Mouse (Mus musculus): Measurements from ENCODE around the gene Gm15737. TPM values are rescaled to one million over a fixed set of nuclear protein-coding genes. Genes with fewer than 3 reads are reported as not detected.

The Gm15737 gene
- polyA plus RNA-seq, 1 experiment, result not detected

- Histone ChIP-seq H3K4me3 (replicated peaks; ENCODE audit: insufficient read depth, low read depth, low read length) (no peak overlapping the region), H3K27ac (ENCODE audit: insufficient read depth, low read length) (no peak overlapping the region), H3K27me3 (ENCODE audit: control insufficient read depth, insufficient read depth, low read length) (no peaks in the 10 kb centered on the region), H3K4me1 (ENCODE audit: control insufficient read depth, insufficient read depth, low read length) (no peaks in the 10 kb centered on the region)
- 91% methylated on average over 1 of the region's 1 CpGs for WGBS
- TF ChIP-seq CTCF (IDR thresholded peaks at IDR 0.05; ENCODE audit: borderline replicate concordance, insufficient read depth, low read depth, low read length) (no peak), POLR2A (IDR thresholded peaks at IDR 0.05; ENCODE audit: borderline replicate concordance, insufficient read depth, low read length) (no peak)
- no peak for DNase-seq
Measured at GRCm38 (mm10) chr6:92904037-92904436, 34.9 kb downstream of the Gm15737 start.

DNA sequence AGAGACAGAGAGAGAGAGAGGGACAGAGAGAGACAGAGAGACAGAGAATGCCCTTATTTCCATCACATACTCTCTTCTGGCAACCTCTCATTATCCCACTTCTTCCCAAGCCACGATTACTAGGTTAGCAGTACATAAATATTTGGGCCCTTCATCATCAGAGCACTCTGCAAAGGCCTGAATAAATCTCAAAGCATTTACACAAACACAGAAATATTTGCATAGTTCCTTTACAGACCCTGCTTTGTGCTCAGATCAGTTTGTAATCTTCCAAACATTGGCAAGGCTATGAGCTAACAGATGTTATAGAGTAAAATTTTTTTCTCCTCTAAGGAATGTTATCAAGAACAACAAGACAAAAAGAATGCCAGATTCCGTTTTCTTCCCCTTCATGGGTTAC is 35.3 kb downstream of the Gm15737 start:
- Histone ChIP-seq H3K4me3 (replicated peaks; ENCODE audit: insufficient read depth, low read depth, low read length) (no peak overlapping the region), H3K27me3 (ENCODE audit: control insufficient read depth, insufficient read depth, low read length) (no peaks in the 10 kb centered on the region)
- WGBS, result 55% methylated on average over 2 of the region's 2 CpGs

DNA sequence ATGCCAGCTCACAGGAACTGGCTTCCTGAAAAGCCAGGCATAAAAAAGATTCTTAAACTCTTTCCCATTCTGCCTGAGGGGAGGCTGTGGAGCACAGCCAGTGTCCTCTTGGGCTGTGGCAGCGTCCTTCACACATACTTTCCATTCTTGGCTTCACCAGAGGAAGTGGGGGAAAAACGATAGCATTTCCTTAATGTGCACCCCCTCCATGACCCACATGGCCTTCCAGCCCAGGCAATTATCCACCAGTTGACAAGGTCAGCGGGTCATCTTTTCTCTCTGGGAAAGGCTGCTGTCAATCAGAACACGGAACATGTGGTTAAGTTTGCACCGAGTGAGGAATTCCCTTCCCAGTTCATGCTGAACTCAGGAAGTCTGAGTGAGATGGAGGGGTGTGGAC is 36.8 kb downstream of the Gm15737 start:
- 21% methylated on average over 5 of the region's 5 CpGs for WGBS
- TF ChIP-seq POLR2A (IDR thresholded peaks at IDR 0.05; ENCODE audit: borderline replicate concordance, insufficient read depth, low read length) (no peak), CTCF (IDR thresholded peaks at IDR 0.05; ENCODE audit: borderline replicate concordance, insufficient read depth, low read depth, low read length) (no peak)
- no peaks in the 10 kb centered on the region; the same call in 1 of the 2 replicates for H3K4me1 ChIP-seq (ENCODE audit: control insufficient read depth, insufficient read depth, low read length)
- H3K27ac ChIP-seq (ENCODE audit: insufficient read depth, low read length), result no peak overlapping the region
- no peak overlapping the region for H3K4me3 ChIP-seq (replicated peaks; ENCODE audit: insufficient read depth, low read depth, low read length)
- H3K27me3 ChIP-seq (ENCODE audit: control insufficient read depth, insufficient read depth, low read length), result no peaks in the 10 kb centered on the region
- DNase-seq, result no peak

More for the DNA sequence above, 35.3 kb downstream of the Gm15737 start:
- TF ChIP-seq CTCF (IDR thresholded peaks at IDR 0.05; ENCODE audit: borderline replicate concordance, insufficient read depth, low read depth, low read length) (no peak), POLR2A (IDR thresholded peaks at IDR 0.05; ENCODE audit: borderline replicate concordance, insufficient read depth, low read length) (no peak)
- no peaks in the 10 kb centered on the region; the same call in 1 of the 2 replicates for H3K4me1 ChIP-seq (ENCODE audit: control insufficient read depth, insufficient read depth, low read length)
- H3K27ac ChIP-seq (ENCODE audit: insufficient read depth, low read length), result no peak overlapping the region
- DNase-seq, result no peak

- Histone ChIP-seq H3K4me1 (ENCODE audit: control insufficient read depth, insufficient read depth, low read length) (no peaks in the 10 kb centered on the region; the same call in 1 of the 2 replicates), H3K27me3 (ENCODE audit: control insufficient read depth, insufficient read depth, low read length) (no peaks in the 10 kb centered on the region), H3K4me3 (replicated peaks; ENCODE audit: insufficient read depth, low read depth, low read length) (no peak overlapping the region), H3K27ac (ENCODE audit: insufficient read depth, low read length) (no peak overlapping the region)
- DNase-seq, result no peak
- WGBS, result 57% methylated on average over 8 of the region's 8 CpGs
- TF ChIP-seq POLR2A (IDR thresholded peaks at IDR 0.05; ENCODE audit: borderline replicate concordance, insufficient read depth, low read length) (no peak), CTCF (IDR thresholded peaks at IDR 0.05; ENCODE audit: borderline replicate concordance, insufficient read depth, low read depth, low read length) (no peak)
Measured at GRCm38 (mm10) chr6:92909361-92909760, 40.2 kb downstream of the Gm15737 start.

DNA sequence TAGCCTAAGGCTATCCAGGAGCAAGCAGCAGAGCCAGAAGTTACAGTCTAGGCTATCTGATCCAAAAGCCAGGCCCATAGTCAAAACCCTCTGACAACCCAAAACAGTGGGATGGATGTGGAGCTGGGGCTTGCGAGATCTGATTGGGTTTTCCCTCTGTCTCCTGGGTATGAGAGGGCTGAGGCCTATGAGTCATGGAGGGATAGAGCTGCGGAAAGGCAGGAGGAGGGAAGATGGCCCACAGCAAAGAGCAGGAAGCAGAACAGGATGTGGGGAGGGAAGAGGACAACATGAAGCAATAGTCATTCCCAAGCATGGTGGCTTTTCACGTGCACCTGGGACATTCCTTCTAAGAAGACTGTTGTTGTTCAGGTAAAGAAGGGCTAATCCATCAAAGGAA is 41.5 kb downstream of the Gm15737 start:
- Histone ChIP-seq H3K27ac (ENCODE audit: insufficient read depth, low read length) (no peak overlapping the region), H3K4me1 (ENCODE audit: control insufficient read depth, insufficient read depth, low read length) (no peaks in the 10 kb centered on the region; the same call in 1 of the 2 replicates), H3K27me3 (ENCODE audit: control insufficient read depth, insufficient read depth, low read length) (no peaks in the 10 kb centered on the region), H3K4me3 (replicated peaks; ENCODE audit: insufficient read depth, low read depth, low read length) (no peak overlapping the region)
- TF ChIP-seq POLR2A (IDR thresholded peaks at IDR 0.05; ENCODE audit: borderline replicate concordance, insufficient read depth, low read length) (no peak), CTCF (IDR thresholded peaks at IDR 0.05; ENCODE audit: borderline replicate concordance, insufficient read depth, low read depth, low read length) (no peak)
- no peak for DNase-seq
- WGBS, result 94% methylated on average over 3 of the region's 3 CpGs

- no peak for DNase-seq
Measured at GRCm38 (mm10) chr6:92920938-92921689, 52.0 kb downstream of the Gm15737 start.

DNA sequence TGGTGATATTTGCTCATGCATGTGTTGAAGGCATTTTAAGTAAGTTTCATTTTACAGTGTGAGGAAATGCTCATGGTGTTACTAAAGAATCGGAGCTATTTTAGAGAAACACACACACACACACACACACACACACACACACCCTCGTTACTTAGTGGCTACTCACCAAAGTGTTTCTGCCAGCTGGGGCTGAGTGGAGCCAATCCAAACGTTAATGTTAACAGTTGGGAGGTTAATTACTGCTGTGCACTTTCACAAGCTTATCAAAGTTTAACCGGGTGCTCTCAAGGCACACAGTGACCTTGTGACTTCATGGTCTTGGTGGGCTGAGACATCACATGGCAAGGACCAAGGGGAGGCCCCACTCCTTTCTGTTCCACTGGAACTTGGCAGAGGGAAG is 52.7 kb downstream of the Gm15737 start:
- TF ChIP-seq POLR2A (IDR thresholded peaks at IDR 0.05; ENCODE audit: borderline replicate concordance, insufficient read depth, low read length) (no peak), CTCF (IDR thresholded peaks at IDR 0.05; ENCODE audit: borderline replicate concordance, insufficient read depth, low read depth, low read length) (no peak)
- Histone ChIP-seq H3K27me3 (ENCODE audit: control insufficient read depth, insufficient read depth, low read length) (no peaks in the 10 kb centered on the region), H3K4me1 (ENCODE audit: control insufficient read depth, insufficient read depth, low read length) (no peaks in the 10 kb centered on the region), H3K4me3 (replicated peaks; ENCODE audit: insufficient read depth, low read depth, low read length) (no peak overlapping the region), H3K27ac (ENCODE audit: insufficient read depth, low read length) (no peak overlapping the region)
- WGBS, result 17% methylated on average over 4 of the region's 4 CpGs
- no peak for DNase-seq

More at GRCm38 (mm10) chr6:92920938-92921689, 52.0 kb downstream of the Gm15737 start:
- 75% methylated on average over 10 of the region's 10 CpGs for WGBS
- Histone ChIP-seq H3K27me3 (ENCODE audit: control insufficient read depth, insufficient read depth, low read length) (no peaks in the 10 kb centered on the region), H3K4me1 (ENCODE audit: control insufficient read depth, insufficient read depth, low read length) (no peaks in the 10 kb centered on the region), H3K4me3 (replicated peaks; ENCODE audit: insufficient read depth, low read depth, low read length) (no peak overlapping the region), H3K27ac (ENCODE audit: insufficient read depth, low read length) (no peak overlapping the region)
- TF ChIP-seq CTCF (IDR thresholded peaks at IDR 0.05; ENCODE audit: borderline replicate concordance, insufficient read depth, low read depth, low read length), result no peak

DNA sequence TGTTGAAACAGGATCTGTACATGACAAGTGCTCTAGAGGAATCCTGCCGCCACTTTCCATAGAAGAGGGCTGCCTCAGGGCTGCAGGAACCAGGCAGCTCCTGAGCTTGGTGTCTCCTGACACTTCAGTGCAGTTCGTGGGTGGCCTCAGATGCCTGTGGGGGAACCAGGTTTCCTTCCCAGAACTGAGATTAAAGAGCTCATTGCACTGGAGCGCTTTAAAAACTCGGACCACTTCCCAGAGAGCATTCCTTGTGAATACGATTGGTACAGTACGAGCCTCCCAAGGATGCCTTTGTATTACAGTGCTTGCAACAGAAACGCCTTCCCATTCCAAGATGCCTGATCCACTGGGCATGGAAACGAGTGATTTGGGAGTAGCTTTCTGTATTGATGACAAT is 55.4 kb downstream of the Gm15737 start:
- DNase-seq, result no peak
- TF ChIP-seq CTCF (IDR thresholded peaks at IDR 0.05; ENCODE audit: borderline replicate concordance, insufficient read depth, low read depth, low read length), result no peak
- no peak for TF ChIP-seq POLR2A (IDR thresholded peaks at IDR 0.05; ENCODE audit: borderline replicate concordance, insufficient read depth, low read length)
- Histone ChIP-seq H3K4me1 (ENCODE audit: control insufficient read depth, insufficient read depth, low read length) (no peaks in the 10 kb centered on the region), H3K27ac (ENCODE audit: insufficient read depth, low read length) (no peak overlapping the region), H3K4me3 (replicated peaks; ENCODE audit: insufficient read depth, low read depth, low read length) (no peak overlapping the region), H3K27me3 (ENCODE audit: control insufficient read depth, insufficient read depth, low read length) (no peaks in the 10 kb centered on the region)
- WGBS, result 59% methylated on average over 8 of the region's 8 CpGs
